Mouse (Mus musculus) G1E (cell line): ENCODE measurements around the gene Slc6a11. TPM values are rescaled to one million over a fixed set of nuclear protein-coding genes. Genes with fewer than 3 reads are reported as not detected.

Source experiments
- ATAC-seq: 2 replicates; pipeline ENCODE4 v1.8.0; 2016; ENCODE audit warnings: mild to moderate bottlenecking; ENCODE audit not compliant: insufficient number of reproducible peaks, poor library complexity, low FRiP score, severe bottlenecking; ENCODE audit errors: extremely low read depth
- DNase-seq: peaks from one replicate; pipeline ENCODE4 v3.0.0; 2012; ENCODE audit warnings: low spot score
- H3K27me3 ChIP-seq: 2 replicates; pipeline ENCODE4 v1.6.1; 2012; ENCODE audit warnings: mild to moderate bottlenecking, low read length, inconsistent platforms; ENCODE audit not compliant: insufficient read depth
- H3K36me3 ChIP-seq: replicated peaks from 2 replicates; pipeline ENCODE3; 2012; ENCODE audit warnings: mild to moderate bottlenecking, inconsistent platforms
- H3K4me1 ChIP-seq: 2 replicates; pipeline ENCODE4 v1.6.1; 2012; ENCODE audit warnings: low read depth, low read length, inconsistent platforms, mixed read lengths; ENCODE audit not compliant: insufficient read depth
- H3K4me3 ChIP-seq: 2 replicates; pipeline ENCODE4 v1.5.1; 2012; ENCODE audit warnings: low read depth, mild to moderate bottlenecking, inconsistent platforms, low read length, moderate library complexity, mixed read lengths
- H3K9me3 ChIP-seq: replicated peaks from 2 replicates; pipeline ENCODE4 v1.6.1; 2012; ENCODE audit warnings: inconsistent platforms
- CTCF ChIP-seq: IDR thresholded peaks from 2 replicates; pipeline ENCODE4 v1.5.1; 2012; ENCODE audit warnings: low read depth, low read length, inconsistent platforms, mixed read lengths
- GATA1 ChIP-seq: IDR thresholded peaks from 2 replicates; pipeline ENCODE4 v1.6.1; 2012; ENCODE audit warnings: borderline replicate concordance, low read length, inconsistent platforms, mixed read lengths
- GATA2 ChIP-seq: IDR thresholded peaks from 2 replicates; pipeline ENCODE4 v1.6.1; 2012; ENCODE audit warnings: low read depth, low read length, inconsistent platforms, borderline replicate concordance
- POLR2AphosphoS5 ChIP-seq: IDR thresholded peaks from 2 replicates; pipeline ENCODE4 v1.6.1; 2012; ENCODE audit warnings: low read depth, low read length, inconsistent platforms; ENCODE audit not compliant: insufficient replicate concordance
- TAL1 ChIP-seq: conservative IDR thresholded peaks from 2 replicates; pipeline ENCODE4 v1.6.1; 2012; ENCODE audit warnings: low read depth, low read length, inconsistent platforms, mixed read lengths
- polyA plus RNA-seq: library from polyadenylated mRNA; stranded (reverse); fragments of >175 nt; gene quantifications from 2 replicates; pipeline ENCODE4 v1.2.3, GENCODE M21; 2012
- total RNA-seq, 2 experiments: library from RNA; stranded (forward) in 1 of 2; stranded (reverse) in 1 of 2; fragments of 200-1000 nt in 1 of 2; fragments of >200 nt in 1 of 2; fragmentation: Nextera tagmentation in 1 of 2; gene quantifications; 2 replicates each; pipeline ENCODE4 v1.2.3; 2014 to 2017

Slc6a11 gene
- total RNA-seq (2014; fragmentation: Nextera tagmentation) (not detected in 2 replicates), total RNA-seq (2017) (0.06 and 0.38 TPM in 2 replicates), polyA plus RNA-seq (not detected in 2 replicates)

- ATAC-seq (no peak), DNase-seq (no peak)
- Histone ChIP-seq H3K4me1 (no peaks in the 10 kb centered on the region), H3K9me3 (peaks cover 90% of the 10 kb centered on the region), H3K36me3 (no peaks in the 10 kb centered on the region), H3K4me3 (no peak within 1 kb of the TSS; the same call in 1 of the 2 replicates), H3K27me3 (no peaks in the 10 kb centered on the region)
- TF ChIP-seq TAL1, result no peak
- no peak for TF ChIP-seq POLR2AphosphoS5
- TF ChIP-seq GATA2, result no peak
- TF ChIP-seq GATA1, result no peak
Measured at GRCm38 (mm10) chr6:114131122-114131872, at the start of gene Slc6a11. Gene Slc6a11 (plus strand): TSS chr6:114131241.

DNA sequence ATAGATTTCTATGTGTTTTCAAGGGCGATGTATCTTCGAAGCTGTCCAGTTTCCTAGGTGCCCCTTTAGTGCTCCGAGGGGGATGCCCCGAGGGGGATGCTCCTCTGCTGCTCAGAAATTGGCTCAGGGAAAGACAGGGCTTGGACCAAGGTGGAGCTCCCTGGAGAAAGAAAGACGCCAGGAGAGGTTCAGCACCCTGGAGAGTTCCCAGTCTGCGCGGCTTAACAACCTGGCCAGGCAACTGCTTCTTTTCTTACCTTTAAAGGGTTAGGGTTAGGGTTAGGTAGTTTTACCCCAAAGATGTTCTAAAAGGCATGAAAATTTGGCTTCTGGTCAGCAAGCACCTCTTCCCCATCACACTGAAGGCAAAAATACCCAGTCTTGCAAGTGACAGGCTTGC lies 43.9 kb upstream of the Slc6a11 start:
- H3K27me3 ChIP-seq, result no peaks in the 10 kb centered on the region
- DNase-seq (no peak), ATAC-seq (no peak)

GRCm38 (mm10) chr6:114089626-114090025 lies 41.4 kb upstream of the Slc6a11 start:
- ATAC-seq (no peak), DNase-seq (no peak)
- H3K27me3 ChIP-seq, result no peaks in the 10 kb centered on the region
- no peak for TF ChIP-seq POLR2AphosphoS5
- TF ChIP-seq GATA1, result no peak
- peak; percentile 3; the same call in 1 of the 2 replicates for TF ChIP-seq CTCF
- TF ChIP-seq TAL1, result no peak
- no peak for TF ChIP-seq GATA2
- no peaks in the 10 kb centered on the region for H3K36me3 ChIP-seq
- no peak overlapping the region for H3K4me3 ChIP-seq
- peaks cover 81% of the 10 kb centered on the region for H3K9me3 ChIP-seq
- no peaks in the 10 kb centered on the region for H3K4me1 ChIP-seq

More for the DNA sequence above, 43.9 kb upstream of the Slc6a11 start:
- Histone ChIP-seq H3K9me3 (peaks cover 81% of the 10 kb centered on the region), H3K4me1 (no peaks in the 10 kb centered on the region), H3K4me3 (no peak overlapping the region), H3K36me3 (no peaks in the 10 kb centered on the region)
- TF ChIP-seq GATA2 (no peak), CTCF (no peak), TAL1 (no peak), GATA1 (no peak), POLR2AphosphoS5 (no peak)

GRCm38 (mm10) chr6:114092216-114092615 lies 38.8 kb upstream of the Slc6a11 start:
- ATAC-seq (no peak), DNase-seq (no peak)
- Histone ChIP-seq H3K4me3 (no peak overlapping the region), H3K9me3 (peaks cover 90% of the 10 kb centered on the region), H3K4me1 (no peaks in the 10 kb centered on the region), H3K36me3 (no peaks in the 10 kb centered on the region), H3K27me3 (no peaks in the 10 kb centered on the region; the same call in 1 of the 2 replicates)
- TF ChIP-seq TAL1 (no peak), POLR2AphosphoS5 (no peak), GATA1 (no peak), GATA2 (no peak), CTCF (no peak)

GRCm38 (mm10) chr6:114094251-114094650 lies 36.8 kb upstream of the Slc6a11 start:
- no peak for DNase-seq
- Histone ChIP-seq H3K27me3 (no peaks in the 10 kb centered on the region; the same call in 1 of the 2 replicates), H3K4me1 (no peaks in the 10 kb centered on the region), H3K36me3 (no peaks in the 10 kb centered on the region), H3K4me3 (no peak overlapping the region; the same call in 1 of the 2 replicates), H3K9me3 (peaks cover 89% of the 10 kb centered on the region)
- TF ChIP-seq CTCF, result no peak
- no peak for TF ChIP-seq POLR2AphosphoS5
- TF ChIP-seq TAL1, result no peak
- TF ChIP-seq GATA2, result no peak
- no peak for TF ChIP-seq GATA1
- no peak for ATAC-seq

DNA sequence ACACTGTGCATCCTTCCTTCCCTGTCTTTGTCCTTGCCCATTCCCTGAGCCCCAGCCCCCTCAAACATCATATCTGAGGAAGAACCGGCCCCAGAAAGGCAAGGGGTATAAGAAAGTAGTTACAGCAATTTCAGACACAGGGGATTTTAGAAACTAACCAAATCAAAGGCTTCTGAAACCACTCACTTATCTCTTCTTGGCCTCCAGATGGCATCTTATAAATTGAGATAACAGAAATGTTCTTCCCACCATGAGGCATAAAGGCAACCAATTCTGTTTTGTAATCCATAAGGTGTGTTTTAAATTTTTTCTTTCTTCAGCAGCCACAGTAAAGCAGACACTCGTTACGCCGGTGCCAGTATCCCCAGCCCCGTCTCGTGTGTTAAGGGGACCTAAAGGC lies 34.5 kb upstream of the Slc6a11 start:
- H3K4me1 ChIP-seq, result no peaks in the 10 kb centered on the region
- no peak for TF ChIP-seq POLR2AphosphoS5
- TF ChIP-seq CTCF, result no peak
- TF ChIP-seq TAL1, result no peak
- no peak for TF ChIP-seq GATA2
- no peak for TF ChIP-seq GATA1
- ATAC-seq (no peak), DNase-seq (no peak)
- no peaks in the 10 kb centered on the region for H3K36me3 ChIP-seq
- H3K27me3 ChIP-seq, result no peaks in the 10 kb centered on the region; the same call in 1 of the 2 replicates
- H3K9me3 ChIP-seq, result peaks cover 94% of the 10 kb centered on the region
- no peak overlapping the region for H3K4me3 ChIP-seq
